Mouse (Mus musculus) neutrophil, adult 5-6 weeks (primary cell): Measurements from ENCODE around the gene Aqp7. TPM values are rescaled to one million over a fixed set of nuclear protein-coding genes. Genes with fewer than 3 reads are reported as not detected.

Source experiments
- ATAC-seq: fragments of 151-379, 151-347 bp; 2 replicates; pipeline ENCODE4 v1.8.0; 2017; ENCODE audit warnings: mild to moderate bottlenecking, moderate TSS enrichment; ENCODE audit not compliant: insufficient number of reproducible peaks, poor library complexity, low FRiP score, severe bottlenecking; ENCODE audit errors: extremely low read depth
- total RNA-seq: library from RNA; stranded (forward); fragments of 200-1000 nt; gene quantifications from 2 replicates; pipeline ENCODE4 v1.2.3, GENCODE M21; 2017

Gene Aqp7
- total RNA-seq, 1 experiment from 2014 or later: not detected

DNA sequence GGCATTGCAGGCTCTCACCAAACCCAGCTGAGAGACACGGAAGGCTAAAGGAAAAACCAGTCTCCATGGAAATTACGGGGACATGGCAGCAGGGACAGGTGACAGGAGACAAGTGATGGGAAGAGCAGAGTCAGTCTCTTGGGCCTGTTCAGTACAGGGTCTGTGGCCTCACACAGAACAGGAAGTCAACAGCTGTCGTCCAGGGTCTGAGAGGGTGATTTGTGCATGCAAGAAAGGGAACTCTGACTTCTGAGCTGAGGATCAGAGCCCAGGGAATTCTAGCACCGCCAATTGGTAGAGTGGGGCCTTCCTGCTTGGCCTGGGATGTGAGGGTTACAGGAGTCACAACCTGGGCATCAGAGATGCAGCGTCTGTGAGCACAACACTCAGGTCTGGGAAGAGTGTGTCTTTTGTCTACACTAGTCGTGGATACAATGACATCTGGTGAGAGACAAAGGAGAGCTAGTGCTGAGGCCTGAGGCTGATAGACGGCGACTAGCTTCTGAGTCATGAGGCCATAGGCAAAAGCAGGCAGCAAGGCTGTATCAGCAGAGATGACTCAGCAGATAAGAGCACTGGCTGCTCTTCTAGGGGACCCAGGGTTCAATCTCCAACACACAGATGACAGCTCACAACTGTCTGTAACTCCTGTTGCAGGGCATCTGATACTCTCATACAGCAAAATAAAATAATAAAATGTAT, 21.7 kb downstream of the Aqp7 start:
- no peak for ATAC-seq

DNA sequence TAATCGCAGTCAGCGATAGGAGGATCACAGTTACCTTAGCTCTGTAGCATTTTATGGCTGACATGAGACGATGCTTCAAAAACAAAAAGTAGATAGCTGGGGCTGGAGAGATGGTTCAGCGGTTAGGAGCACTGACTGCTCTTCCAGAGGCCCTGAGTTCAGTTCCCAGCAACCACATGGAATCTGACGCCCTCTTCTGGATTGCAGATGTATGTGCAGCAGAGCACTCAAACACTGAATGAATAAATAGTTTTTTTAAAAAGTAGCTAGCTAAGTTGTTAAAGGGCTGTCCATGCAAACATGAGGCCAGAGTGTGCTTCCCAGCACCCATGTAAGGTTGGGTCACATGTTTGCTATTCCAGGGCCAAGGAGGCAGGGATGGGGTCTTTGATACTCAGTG, 26.8 kb downstream of the Aqp7 start:
- ATAC-seq: no peak

DNA sequence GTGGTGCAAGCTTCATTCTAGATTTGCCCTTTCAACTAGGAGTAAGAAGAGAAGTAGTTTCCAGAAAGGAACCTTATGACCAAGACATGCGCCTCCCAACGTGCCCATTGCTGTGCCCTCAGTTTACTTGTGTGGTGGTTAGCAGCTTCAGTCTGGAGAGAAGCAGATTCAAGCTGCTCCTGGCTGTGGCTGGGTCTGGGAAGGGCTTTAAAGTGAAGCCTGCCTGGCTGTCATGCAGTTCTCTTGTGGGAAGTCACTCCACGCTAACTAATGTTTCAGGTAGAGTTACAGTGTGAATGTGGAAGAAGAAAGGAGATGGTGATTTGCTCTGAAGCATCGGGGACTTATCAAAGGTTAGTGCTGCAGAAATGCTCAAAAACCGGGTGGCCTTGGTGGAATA, 32.1 kb downstream of the Aqp7 start:
- ATAC-seq: no peak

DNA sequence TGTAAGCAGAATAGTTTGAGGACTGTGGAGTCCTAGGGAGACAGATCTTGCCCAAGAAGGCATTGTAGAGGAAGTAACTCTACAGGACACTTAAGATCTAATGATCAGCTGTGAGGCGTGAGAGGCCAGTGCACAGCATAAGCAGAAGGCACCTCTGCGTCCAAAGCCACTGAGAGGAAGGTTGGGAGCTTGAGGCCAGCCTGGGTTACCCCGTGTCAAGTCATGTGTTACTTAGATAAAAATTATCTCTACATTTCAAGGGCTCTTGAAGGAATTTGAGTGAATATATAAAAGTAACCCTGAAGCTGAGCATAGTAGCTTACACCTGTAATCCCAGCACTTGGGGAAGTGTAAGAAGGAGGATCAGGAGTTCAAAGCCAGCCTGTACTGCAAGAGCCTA, 34.6 kb downstream of the Aqp7 start:
- no peak for ATAC-seq

DNA sequence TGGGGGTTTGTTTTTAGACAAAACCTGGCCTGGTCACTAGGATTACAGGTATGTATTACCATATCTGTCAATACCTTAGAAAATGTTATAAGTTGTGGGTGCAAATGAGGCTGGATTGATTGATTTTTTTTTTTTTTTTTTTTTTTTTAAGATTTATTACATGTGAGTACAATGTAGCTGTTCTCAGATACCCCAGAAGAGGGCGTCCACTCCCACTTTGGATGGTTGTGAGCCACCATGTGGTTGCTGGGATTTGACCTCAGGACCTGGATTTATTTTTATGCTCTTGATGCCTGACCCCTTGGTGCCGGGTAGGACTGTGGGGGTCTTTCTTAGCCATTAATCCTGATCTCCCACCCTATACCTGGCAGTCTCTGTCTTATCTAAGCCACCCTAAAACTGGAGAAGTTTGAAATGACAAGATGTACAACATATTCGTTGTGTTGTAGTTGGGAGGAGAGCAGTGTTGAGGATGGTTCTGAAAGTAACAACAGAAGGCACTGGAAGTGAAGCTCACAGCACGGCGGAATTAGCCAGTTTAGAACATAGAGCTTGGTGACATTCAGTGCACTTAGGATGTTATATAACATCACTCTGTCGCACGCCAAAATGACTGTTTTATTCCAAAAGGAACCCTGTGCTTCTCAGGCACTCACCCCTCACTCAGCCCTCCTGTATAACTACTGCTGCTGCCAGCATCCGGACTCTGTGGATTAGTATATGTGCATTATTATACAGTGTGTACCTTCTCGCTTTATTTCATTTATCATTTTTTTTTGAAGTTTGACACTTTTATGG, 46.9 kb downstream of the Aqp7 start:
- no peak for ATAC-seq

DNA sequence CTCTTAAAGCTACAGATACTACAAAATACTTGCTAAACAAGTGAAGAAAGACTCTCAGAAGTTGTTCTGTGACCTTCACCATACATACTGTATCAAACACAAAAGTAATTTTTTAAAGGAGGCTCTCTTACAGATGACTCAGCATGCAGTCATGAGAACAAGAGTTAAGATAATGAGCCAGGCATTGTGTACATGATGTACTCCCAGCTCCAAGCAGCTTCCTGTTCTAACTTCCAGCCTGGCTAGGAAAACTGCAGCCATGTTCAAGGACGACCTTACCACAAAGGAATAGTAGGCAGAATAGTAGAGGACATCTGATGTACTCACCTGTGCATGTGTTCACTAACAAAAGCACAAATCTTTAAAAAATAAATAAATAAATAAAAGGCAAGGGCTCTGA, 47.7 kb downstream of the Aqp7 start:
- no peak for ATAC-seq

DNA sequence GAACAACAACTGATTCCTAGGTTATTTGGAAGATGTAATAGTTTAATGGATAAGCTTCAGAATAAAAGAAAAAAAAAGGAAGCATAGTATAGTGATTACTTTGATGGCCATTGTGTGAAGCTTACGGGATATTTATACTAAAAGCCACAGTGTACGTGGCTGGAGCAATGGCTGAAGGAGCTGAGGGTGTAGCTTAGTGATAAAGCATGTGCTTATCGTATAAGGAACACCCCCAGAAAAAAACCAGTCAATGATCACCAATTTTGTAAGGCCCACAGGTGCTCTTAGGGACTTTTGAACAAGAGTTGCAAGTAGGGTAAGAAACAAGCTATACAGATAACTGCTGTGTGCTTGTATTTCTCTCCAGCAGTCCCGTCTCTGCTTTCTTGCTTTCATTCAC, 50.0 kb downstream of the Aqp7 start:
- ATAC-seq: no peak

DNA sequence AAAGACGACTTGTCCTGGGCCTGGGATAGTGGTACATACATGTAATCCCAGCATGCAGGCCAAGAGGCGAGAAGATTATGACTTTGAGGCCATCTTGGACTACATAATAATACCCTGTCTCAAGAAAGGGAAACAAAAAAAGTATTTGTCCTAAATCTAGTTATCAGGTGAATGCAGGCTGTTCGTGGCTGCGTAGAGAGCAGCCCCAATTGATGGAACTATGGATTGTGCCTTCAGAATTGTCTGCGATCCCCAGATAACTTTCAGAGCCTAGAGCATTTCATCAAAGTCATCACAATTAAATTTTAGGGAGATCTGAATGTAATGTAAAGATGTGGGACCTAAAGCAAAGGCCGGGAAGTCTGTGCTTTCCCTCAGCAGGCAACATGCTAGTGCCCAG, 51.6 kb downstream of the Aqp7 start:
- ATAC-seq: no peak

DNA sequence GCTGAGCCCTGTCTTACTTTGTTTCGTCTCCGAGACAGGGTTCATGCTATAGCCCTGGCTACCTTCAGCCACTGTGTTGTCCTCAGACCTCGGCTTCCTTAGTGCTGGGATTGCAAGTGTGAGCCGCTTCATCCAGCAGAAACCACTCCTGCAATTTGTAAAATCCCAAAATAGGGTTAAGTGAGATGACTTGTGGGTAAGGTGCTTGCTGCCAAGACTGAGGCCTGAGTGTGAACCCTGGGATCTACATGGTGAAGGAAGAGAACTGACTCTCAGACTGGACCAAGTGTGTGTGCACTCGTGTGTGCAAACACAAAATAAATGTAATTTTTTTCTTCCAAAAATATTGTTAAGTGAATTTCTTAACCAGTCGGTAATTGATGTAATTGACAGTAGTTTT, 58.3 kb downstream of the Aqp7 start:
- no peak for ATAC-seq

DNA sequence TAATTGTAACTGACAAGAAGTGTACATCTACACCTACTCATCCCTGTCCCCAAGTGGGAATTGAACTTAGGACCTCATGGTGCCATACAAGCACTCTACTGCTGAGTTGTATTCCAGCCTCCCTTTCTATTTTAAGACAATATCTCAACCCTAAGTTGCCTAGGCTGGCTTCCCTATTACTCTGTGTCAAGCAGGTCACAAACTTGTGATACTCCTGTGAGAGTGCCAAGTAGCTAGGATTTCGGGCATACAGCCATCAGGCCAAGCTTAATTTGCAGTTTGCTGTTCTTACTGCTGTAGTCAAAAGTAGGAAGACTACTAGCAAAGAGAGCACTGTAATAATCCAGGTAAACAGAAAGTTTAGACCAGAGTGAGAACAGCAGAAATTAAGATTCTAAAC, 64.3 kb downstream of the Aqp7 start:
- no peak for ATAC-seq

Other genes starting within 250 kb of the Aqp7 start
- 28.4 and 31.2 TPM in 2 replicates for gene B4galt1, start 194.1 kb downstream of the Aqp7 start, total RNA-seq
- gene Spink4, start 128.1 kb downstream of the Aqp7 start, total RNA-seq: not detected in 2 replicates
- gene Bag1, start 99.8 kb downstream of the Aqp7 start, total RNA-seq: 134 and 143 TPM in 2 replicates
- 111 and 126 TPM in 2 replicates for gene Chmp5, start 99.7 kb downstream of the Aqp7 start, total RNA-seq
- gene Nfx1, start 77.2 kb downstream of the Aqp7 start, total RNA-seq: 84.3 and 110 TPM in 2 replicates
- 0.86 and 1.2 TPM in 2 replicates for gene Aqp3, start 50.0 kb upstream of the Aqp7 start, total RNA-seq
- 13.2 and 15.6 TPM in 2 replicates for gene Nol6, start 76.3 kb upstream of the Aqp7 start, total RNA-seq
- gene Ube2r2, start 87.6 kb upstream of the Aqp7 start, total RNA-seq: 49.2 and 56.8 TPM in 2 replicates
- 23.9 and 25.0 TPM in 2 replicates for gene Ubap2, start 227.0 kb upstream of the Aqp7 start, total RNA-seq